Mouse (Mus musculus) CH12.LX (cell line): Measurements from ENCODE around the gene Fkbp7. TPM values are rescaled to one million over a fixed set of nuclear protein-coding genes. Genes with fewer than 3 reads are reported as not detected.

Experiments
- DNase-seq: peaks from one replicate; pipeline ENCODE4 v3.0.0-alpha.2; 2013; ENCODE audit errors: extremely low read depth
- H3K27ac ChIP-seq: 2 replicates; pipeline ENCODE4 v1.5.1; 2012; ENCODE audit warnings: low read depth, mild to moderate bottlenecking, control low read depth, moderate library complexity; ENCODE audit not compliant: insufficient read depth
- H3K27me3 ChIP-seq: replicated peaks from 2 replicates; pipeline ENCODE3; 2012; ENCODE audit warnings: inconsistent platforms
- H3K36me3 ChIP-seq, 2 experiments: replicated peaks in 1 of 2; 2 replicates each; pipeline versions ENCODE3 to v1.6.1; 2012; ENCODE audit warnings: inconsistent platforms in 1 of 2, low read length in 1 of 2, mild to moderate bottlenecking in 1 of 2, mixed read lengths in 1 of 2, moderate library complexity in 1 of 2; ENCODE audit not compliant: control insufficient read depth in 1 of 2, insufficient read depth in 1 of 2
- H3K4me1 ChIP-seq, 2 experiments: 2 replicates each; pipeline ENCODE4 v1.6.1; 2012; ENCODE audit warnings: inconsistent platforms in 1 of 2, moderate library complexity in 1 of 2; ENCODE audit not compliant: insufficient read depth in 2 of 2, control insufficient read depth in 1 of 2
- H3K4me2 ChIP-seq: 2 replicates; pipeline ENCODE4 v1.6.1; 2012; ENCODE audit warnings: low read depth, mild to moderate bottlenecking, control low read depth; ENCODE audit not compliant: poor library complexity, insufficient read depth, severe bottlenecking
- H3K4me3 ChIP-seq, 3 experiments: fragments of 150-350 bp in 1 of 3; sonication (generic) in 1 of 3; replicated peaks in 1 of 3; 2 replicates each; pipeline versions ENCODE3 to v1.5.1; 2011 to 2012; ENCODE audit warnings: low read depth in 2 of 3, low read length in 2 of 3, mild to moderate bottlenecking in 2 of 3, moderate library complexity in 2 of 3, control low read depth in 1 of 3, improper control_type of control experiment in 1 of 3, inconsistent platforms in 1 of 3, mixed read lengths in 1 of 3; ENCODE audit not compliant: poor library complexity in 1 of 3
- H3K79me2 ChIP-seq: replicated peaks from 2 replicates; pipeline ENCODE4 v1.6.1; 2012; ENCODE audit warnings: mild to moderate bottlenecking, moderate library complexity; ENCODE audit not compliant: control insufficient read depth, poor library complexity, insufficient read depth, severe bottlenecking; ENCODE audit errors: extremely low read depth
- H3K9ac ChIP-seq: 2 replicates; pipeline ENCODE4 v1.6.1; 2012; ENCODE audit warnings: low read depth, mild to moderate bottlenecking, control low read depth, moderate library complexity; ENCODE audit not compliant: insufficient read depth
- H3K9me3 ChIP-seq: replicated peaks from 2 replicates; pipeline ENCODE3; 2012; ENCODE audit warnings: low read length, inconsistent platforms, mixed read lengths
- BHLHE40 ChIP-seq: IDR thresholded peaks from 2 replicates; pipeline ENCODE4 v1.6.1; 2011; ENCODE audit warnings: mild to moderate bottlenecking, low read depth, low read length, improper control_type of control experiment
- CHD1 ChIP-seq: IDR thresholded peaks from 2 replicates; pipeline ENCODE4 v1.6.1; 2012; ENCODE audit warnings: low read depth, low read length, improper control_type of control experiment, inconsistent platforms
- CHD2 ChIP-seq: IDR thresholded peaks from 2 replicates; pipeline ENCODE4 v1.6.1; 2011; ENCODE audit warnings: low read length, improper control_type of control experiment
- CTCF ChIP-seq, 2 experiments: IDR thresholded peaks in 1 of 2; conservative IDR thresholded peaks in 1 of 2; 2 replicates each; pipeline ENCODE4 v1.5.1; 2011 to 2012; ENCODE audit warnings: low read depth in 2 of 2, low read length in 2 of 2, improper control_type of control experiment in 1 of 2, inconsistent platforms in 1 of 2, mild to moderate bottlenecking in 1 of 2, moderate library complexity in 1 of 2
- E2F4 ChIP-seq: IDR thresholded peaks from 2 replicates; pipeline ENCODE4 v1.6.1; 2011; ENCODE audit warnings: low read depth, low read length, improper control_type of control experiment; ENCODE audit not compliant: insufficient replicate concordance
- JUN ChIP-seq: IDR thresholded peaks from 2 replicates; pipeline ENCODE4 v1.6.1; 2011; ENCODE audit warnings: low read depth, mild to moderate bottlenecking, low read length, improper control_type of control experiment, moderate library complexity; ENCODE audit not compliant: insufficient read depth
- JUND ChIP-seq: conservative IDR thresholded peaks from 2 replicates; pipeline ENCODE4 v1.6.1; 2011; ENCODE audit warnings: low read depth, low read length, improper control_type of control experiment
- KAT2A ChIP-seq: IDR thresholded peaks from 2 replicates; pipeline ENCODE4 v1.6.1; 2012; ENCODE audit warnings: low read length, improper control_type of control experiment, inconsistent platforms; ENCODE audit not compliant: insufficient replicate concordance
- MAFK ChIP-seq: IDR thresholded peaks from 2 replicates; pipeline ENCODE4 v1.6.1; 2011; ENCODE audit warnings: low read length, improper control_type of control experiment; ENCODE audit not compliant: insufficient replicate concordance
- MAX ChIP-seq: IDR thresholded peaks from 2 replicates; pipeline ENCODE4 v1.6.1; 2011; ENCODE audit warnings: low read length, improper control_type of control experiment
- MYC ChIP-seq: IDR thresholded peaks from 2 replicates; pipeline ENCODE4 v1.6.1; 2011; ENCODE audit warnings: low read depth, mild to moderate bottlenecking, improper control_type of control experiment, low read length
- NELFE ChIP-seq: IDR thresholded peaks from 2 replicates; pipeline ENCODE4 v1.6.1; 2011; ENCODE audit warnings: low read depth, low read length, improper control_type of control experiment
- NRF1 ChIP-seq: IDR thresholded peaks from 2 replicates; pipeline ENCODE4 v1.6.1; 2014; ENCODE audit warnings: low read depth, mild to moderate bottlenecking, inconsistent platforms, low read length, improper control_type of control experiment, moderate library complexity
- RAD21 ChIP-seq: IDR thresholded peaks from 2 replicates; pipeline ENCODE4 v1.6.1; 2011; ENCODE audit warnings: low read depth, mild to moderate bottlenecking, low read length, improper control_type of control experiment, moderate library complexity
- TBP ChIP-seq: conservative IDR thresholded peaks from 2 replicates; pipeline ENCODE4 v1.6.1; 2011; ENCODE audit warnings: low read depth, low read length, improper control_type of control experiment
- TCF12 ChIP-seq: IDR thresholded peaks from 2 replicates; pipeline ENCODE4 v1.6.1; 2014; ENCODE audit warnings: low read depth, mild to moderate bottlenecking, inconsistent platforms, low read length, improper control_type of control experiment
- UBTF ChIP-seq: IDR thresholded peaks from 2 replicates; pipeline ENCODE4 v1.6.1; 2012; ENCODE audit warnings: low read depth, mild to moderate bottlenecking, inconsistent platforms, low read length, improper control_type of control experiment, moderate library complexity
- USF1 ChIP-seq: IDR thresholded peaks from 2 replicates; pipeline ENCODE4 v1.6.1; 2014; ENCODE audit warnings: low read depth, mild to moderate bottlenecking, inconsistent platforms, low read length, improper control_type of control experiment
- ZC3H11A ChIP-seq: IDR thresholded peaks from 2 replicates; pipeline ENCODE4 v1.6.1; 2012; ENCODE audit warnings: low read depth, mild to moderate bottlenecking, inconsistent platforms, low read length, improper control_type of control experiment
- ZKSCAN1 ChIP-seq: IDR thresholded peaks from 2 replicates; pipeline ENCODE4 v1.6.1; 2012; ENCODE audit warnings: low read depth, inconsistent platforms, low read length, improper control_type of control experiment, borderline replicate concordance
- ZNF384 ChIP-seq: IDR thresholded peaks from 2 replicates; pipeline ENCODE4 v1.6.1; 2012; ENCODE audit warnings: low read depth, low read length, improper control_type of control experiment, inconsistent platforms
- dilution Hi-C: fragments of 300-500 bp; cut with MboI; formaldehyde crosslinking; loops from 2 replicates; pipeline ENCODE4 v1.14.3; 2020; ENCODE audit warnings: low sequenced_read_pairs; ENCODE audit not compliant: extremely low pct_unique_long_range_greater_than_20kb, extremely low pct_ligation_motif_present
- in situ Hi-C: fragments of 300-500 bp; cut with MboI; formaldehyde crosslinking; loops from 3 replicates; pipeline ENCODE4 v1.14.3; 2019; ENCODE audit warnings: low sequenced_read_pairs, low pct_ligation_motif_present, low pct_unique_long_range_greater_than_20kb, mixed read lengths
- polyA plus RNA-seq: library from polyadenylated mRNA; unstranded; fragments of >175 nt; gene quantifications from 2 replicates; pipeline ENCODE4 v1.2.1, GENCODE M21; 2012; ENCODE audit warnings: low read depth; ENCODE audit not compliant: insufficient read length
- total RNA-seq, 2 experiments: library from RNA; depleted of rRNA; stranded (reverse); fragments of 300-350 nt in 1 of 2; fragments of >200 nt in 1 of 2; gene quantifications; 2 replicates each; pipeline ENCODE4 v1.2.3; 2012 to 2014

Fkbp7 gene
- total and polyA plus RNA-seq, 3 experiments: 1.5 to 1.7 (median 1.5) TPM

- Histone ChIP-seq H3K79me2 (no peaks in the 10 kb centered on the region), H3K4me2 (no peak overlapping the region), H3K9ac (no peak overlapping the region), H3K36me3 (no peaks in the 10 kb centered on the region), H3K4me1 (0 out of 4 replicates have a peak, but pooled peaks cover 0 to 2% of the 10 kb centered on the region in 2 experiments), H3K27me3 (no peaks in the 10 kb centered on the region), H3K4me3 (no peak overlapping the region), H3K9me3 (no peaks in the 10 kb centered on the region), H3K27ac (no peak overlapping the region)
- TF ChIP-seq TCF12 (no peak), MYC (no peak), ZC3H11A (no peak), JUND (no peak), RAD21 (no peak), ZNF384 (no peak), JUN (no peak), MAX (no peak), KAT2A (no peak), UBTF (no peak), CHD2 (no peak), CTCF (conservative IDR thresholded peaks at IDR 0.05 in 1 of 2, IDR thresholded peaks at IDR 0.05 in 1 of 2; ENCODE audit: low read depth in 2 of 2, low read length in 2 of 2) (no peak), NRF1 (no peak), ZKSCAN1 (no peak), E2F4 (no peak), NELFE (no peak), TBP (no peak), BHLHE40 (no peak), MAFK (no peak), CHD1 (no peak)
- dilution Hi-C loops: no loop called here
- DNase-seq: no peak
- in situ Hi-C loops: no loop called here
Observed at GRCm38 (mm10) chr2:76655444-76655843, 17.5 kb downstream of the Fkbp7 start.

GRCm38 (mm10) chr2:76654646-76655045 lies 18.3 kb downstream of the Fkbp7 start:
- no peaks in the 10 kb centered on the region for H3K79me2 ChIP-seq
- no peak overlapping the region for H3K9ac ChIP-seq
- H3K27ac ChIP-seq: no peak overlapping the region
- TF ChIP-seq UBTF (no peak), MAFK (no peak), TBP (no peak), USF1 (no peak), BHLHE40 (no peak), ZC3H11A (no peak)
- no peaks in the 10 kb centered on the region for H3K36me3 ChIP-seq
- in situ Hi-C loops (no loop called here), dilution Hi-C loops (no loop called here)
- H3K4me3 ChIP-seq: no peak overlapping the region
- DNase-seq: no peak
- H3K9me3 ChIP-seq: no peaks in the 10 kb centered on the region
- 0 out of 4 replicates have a peak, but pooled peaks cover 0 to 2% of the 10 kb centered on the region in 2 experiments for H3K4me1 ChIP-seq
- H3K27me3 ChIP-seq: no peaks in the 10 kb centered on the region
- no peak overlapping the region for H3K4me2 ChIP-seq
